Mouse (Mus musculus): Measurements from ENCODE around the gene Cspg4.

Gene Cspg4

GRCm38 (mm10) chr9:56864216-56864729 lies 560 bp upstream of the Cspg4 start, which contains the start of gene Odf3l1:
Gene Odf3l1, minus strand, starts transcription at chr9:56864679.
- DNase-seq (ENCODE audit: low spot score in 2 of 2), result no peak

- no peak for DNase-seq (ENCODE audit: low spot score in 2 of 2)
These were observed 1.0 kb downstream of the Cspg4 start for GRCm38 (mm10) chr9:56865673-56866400.

- no peak for DNase-seq (ENCODE audit: low spot score in 2 of 2)
These were observed 1.6 kb downstream of the Cspg4 start for GRCm38 (mm10) chr9:56866430-56866829.

- DNase-seq (ENCODE audit: low spot score in 2 of 2), result no peak
These were observed 3.5 kb downstream of the Cspg4 start for GRCm38 (mm10) chr9:56868292-56868691.

GRCm38 (mm10) chr9:56869552-56869951 lies 4.7 kb downstream of the Cspg4 start:
- no peak for DNase-seq (ENCODE audit: low spot score in 2 of 2)

GRCm38 (mm10) chr9:56870778-56871177 lies 5.9 kb downstream of the Cspg4 start:
- no peak for DNase-seq (ENCODE audit: low spot score in 2 of 2)

- DNase-seq (ENCODE audit: low spot score in 2 of 2), result no peak
These were observed 6.4 kb downstream of the Cspg4 start for GRCm38 (mm10) chr9:56871191-56871590.

GRCm38 (mm10) chr9:56872105-56872903 lies 7.5 kb downstream of the Cspg4 start:
- no peak for DNase-seq (ENCODE audit: low spot score in 2 of 2)

- DNase-seq (ENCODE audit: low spot score in 2 of 2), result no peak
These were observed 8.3 kb downstream of the Cspg4 start for GRCm38 (mm10) chr9:56873097-56873496.

GRCm38 (mm10) chr9:56876784-56877183 lies 12.0 kb downstream of the Cspg4 start:
- no peak for DNase-seq (ENCODE audit: low spot score in 2 of 2)

- DNase-seq (ENCODE audit: low spot score in 2 of 2), result no peak
These were observed 12.5 kb downstream of the Cspg4 start for GRCm38 (mm10) chr9:56877284-56877683.

- no peak for DNase-seq (ENCODE audit: low spot score in 2 of 2)
These were observed 16.0 kb downstream of the Cspg4 start for GRCm38 (mm10) chr9:56880790-56881189.

GRCm38 (mm10) chr9:56881539-56882082 lies 16.8 kb downstream of the Cspg4 start:
- DNase-seq (ENCODE audit: low spot score in 2 of 2), result no peak

- DNase-seq (ENCODE audit: low spot score in 2 of 2), result no peak
These were observed 17.4 kb downstream of the Cspg4 start for GRCm38 (mm10) chr9:56882283-56882682.

- no peak for DNase-seq (ENCODE audit: low spot score in 2 of 2)
These were observed 18.0 kb downstream of the Cspg4 start for GRCm38 (mm10) chr9:56882818-56883217.

- DNase-seq (ENCODE audit: low spot score in 2 of 2), result no peak
These were observed 18.6 kb downstream of the Cspg4 start for GRCm38 (mm10) chr9:56883470-56883869.

GRCm38 (mm10) chr9:56884328-56884727 lies 19.5 kb downstream of the Cspg4 start:
- DNase-seq (ENCODE audit: low spot score in 2 of 2), result no peak

GRCm38 (mm10) chr9:56886113-56886512 lies 21.3 kb downstream of the Cspg4 start:
- DNase-seq (ENCODE audit: low spot score in 2 of 2), result peak in 1 of 2 experiments; percentile 55

GRCm38 (mm10) chr9:56886601-56887000 lies 21.8 kb downstream of the Cspg4 start:
- DNase-seq (ENCODE audit: low spot score in 2 of 2), result no peak

GRCm38 (mm10) chr9:56887581-56887980 lies 22.7 kb downstream of the Cspg4 start:
- DNase-seq (ENCODE audit: low spot score in 2 of 2), result no peak

- DNase-seq (ENCODE audit: low spot score in 2 of 2), result peak; percentile 30 to 69
These were observed 25.0 kb downstream of the Cspg4 start for GRCm38 (mm10) chr9:56889817-56890216.

- DNase-seq (ENCODE audit: low spot score in 2 of 2), result no peak
These were observed 25.9 kb downstream of the Cspg4 start for GRCm38 (mm10) chr9:56890522-56891250.
